ENCODE assay signal across 8 mouse cellular contexts in genomic region chr19:43905985-43906384, GRCm38 (mm10). TPM values are rescaled to one million over a fixed set of nuclear protein-coding genes. Genes with fewer than 3 reads are reported as not detected.
DNase-seq lines count a peak whose midpoint lies in the region; ATAC-seq and TF ChIP-seq lines count a peak whose summit lies in the region.

No protein-coding gene starts in this region.

- intact Hi-C loops in heart, postnatal 10 days (cut with DNase I) = loop anchor here (1.0 to 5.0 kb wide), 4 partner anchors 34 to 74 kb away; partner anchors contain the start of gene Dnmbp

- no peaks in the 10 kb centered on the region for H3K27me3 ChIP-seq in testis, adult 2 months (ENCODE audit: control insufficient read depth, insufficient read depth, low read length)
- no peaks in the 10 kb centered on the region for H3K27me3 ChIP-seq in embryonic facial prominence, embryonic 11.5 days (ENCODE audit: control insufficient read depth, insufficient read depth, low read length)

- H3K9me3 ChIP-seq in embryonic facial prominence, embryonic 11.5 days (replicated peaks; ENCODE audit: control insufficient read depth, low read length) = no peaks in the 10 kb centered on the region

- H3K36me3 ChIP-seq in testis, adult 2 months (ENCODE audit: control insufficient read depth, insufficient read depth, low read length) = no peaks in the 10 kb centered on the region
- H3K36me3 ChIP-seq in embryonic facial prominence, embryonic 11.5 days (replicated peaks; ENCODE audit: control insufficient read depth, insufficient read depth, low read depth, low read length) = no peaks in the 10 kb centered on the region; the same call in none of the 2 replicates

- TF ChIP-seq POLR2A in testis, adult 2 months (IDR thresholded peaks at IDR 0.05; ENCODE audit: control insufficient read depth, low read depth, low read length) = no peak

- no peak overlapping the region for H3K27ac ChIP-seq in testis, adult 2 months (ENCODE audit: control insufficient read depth, insufficient read depth, low read depth, low read length)
- no peak overlapping the region for H3K27ac ChIP-seq in embryonic facial prominence, embryonic 11.5 days (replicated peaks; ENCODE audit: low read depth, low read length)

- H3K4me1 ChIP-seq in testis, adult 2 months (ENCODE audit: control insufficient read depth, insufficient read depth, low read length) = no peaks in the 10 kb centered on the region
- H3K4me1 ChIP-seq in embryonic facial prominence, embryonic 11.5 days (ENCODE audit: control insufficient read depth, insufficient read depth, low read length) = no peaks in the 10 kb centered on the region

- H3K9ac ChIP-seq in embryonic facial prominence, embryonic 11.5 days (replicated peaks; ENCODE audit: low read length) = no peak overlapping the region

- no peak overlapping the region for H3K4me3 ChIP-seq in testis, adult 2 months (ENCODE audit: control insufficient read depth, low read depth, low read length)
- H3K4me3 ChIP-seq in embryonic facial prominence, embryonic 11.5 days (ENCODE audit: low read depth, low read length) = no peak overlapping the region

- peak; percentile 45 to 65 for DNase-seq in heart, postnatal 10 days
- DNase-seq in heart, adult 9 months (ENCODE audit: low spot score in 2 of 2) = no peak
- DNase-seq in testis, postnatal 14 days (ENCODE audit: low spot score) = no peak
- DNase-seq in embryonic facial prominence, embryonic 11.5 days (ENCODE audit: low spot score) = peak; percentile 51
- DNase-seq in lung, postnatal 25 days (ENCODE audit: low spot score) = peak; percentile 64
- no peak for DNase-seq in urinary bladder, postnatal 36 days (ENCODE audit: low spot score in 2 of 2)
- DNase-seq in c-Kit-positive CD71-positive TER-119-positive erythroid progenitor cells, embryonic 14.5 days (ENCODE audit: low spot score) = no peak

- peak; percentile 23; the same call in 1 of the 2 replicates for TF ChIP-seq CTCF in testis, adult 2 months (IDR thresholded peaks at IDR 0.05; ENCODE audit: control insufficient read depth, insufficient read depth, insufficient replicate concordance, low read depth, low read length)

- WGBS in embryonic facial prominence, embryonic 11.5 days = 47% methylated on average over 5 of the region's 5 CpGs

- H3K4me2 ChIP-seq in embryonic facial prominence, embryonic 11.5 days (ENCODE audit: low read depth, low read length) = no peak overlapping the region

- no peak for ATAC-seq in embryonic facial prominence, embryonic 11.5 days (replicated peaks; ENCODE audit: insufficient number of reproducible peaks, low FRiP score, low TSS enrichment, low read depth)

RNA-seq across cellular contexts. Expression of gene Dnmbp, which starts 34.0 kb away (rescaled TPM):
- total RNA-seq in heart, postnatal 10 days (2021) = 10 to 100 TPM; 11.2 to 13.2 TPM
- 10.0 and 10.7 TPM in 2 replicates for polyA plus RNA-seq in testis, adult 2 months (2012; rRNA removed)
- 15.7 and 17.3 TPM in 2 replicates for polyA plus RNA-seq in embryonic facial prominence, embryonic 11.5 days (2014; fragmentation: Nextera tagmentation; extraction: Ambion mirVana)

Comparison
In these comparisons a context has a peak if more than half of its experiments do, and no peak if none do; other contexts are left out.
1. DNase-seq: peak in heart, postnatal 10 days (2 of 2), embryonic facial prominence, embryonic 11.5 days (single experiment) and lung, postnatal 25 days (single experiment); none in heart, adult 9 months (0 of 2), testis, postnatal 14 days (single experiment), urinary bladder, postnatal 36 days (0 of 2) and c-Kit-positive CD71-positive TER-119-positive erythroid progenitor cells, embryonic 14.5 days (single experiment).